Mouse (Mus musculus) limb, embryonic 12.5 days (tissue): ENCODE measurements around the gene Ccdc97. TPM values are rescaled to one million over a fixed set of nuclear protein-coding genes. Genes with fewer than 3 reads are reported as not detected.

Experiments used
- polyA plus RNA-seq: library from polyadenylated mRNA; unstranded; fragments of >200 nt; fragmentation: Nextera tagmentation; extraction: Ambion mirVana; gene quantifications from 2 replicates; pipeline ENCODE4 v1.2.1, GENCODE M21; 2016

Gene Ccdc97
- polyA plus RNA-seq, 1 experiment from 2014 or later = 20.6 TPM

Other genes starting within 250 kb of the Ccdc97 start
- gene Ceacam1, start 241.5 kb downstream of the Ccdc97 start, polyA plus RNA-seq = 0.79 TPM in 2 replicates
- gene Ceacam2, start 179.2 kb downstream of the Ccdc97 start, polyA plus RNA-seq = 0.09 and 0.34 TPM in 2 replicates
- not detected in 2 replicates for gene Erich4, start 103.2 kb downstream of the Ccdc97 start, polyA plus RNA-seq
- gene Dmac2, start 99.7 kb downstream of the Ccdc97 start, polyA plus RNA-seq = 34.8 and 37.8 TPM in 2 replicates
- gene B3gnt8, start 92.4 kb downstream of the Ccdc97 start, polyA plus RNA-seq = 2.7 and 2.8 TPM in 2 replicates
- 57.5 and 61.3 TPM in 2 replicates for gene Bckdha, start 60.1 kb downstream of the Ccdc97 start, polyA plus RNA-seq
- 74.1 and 74.2 TPM in 2 replicates for gene Exosc5, start 59.9 kb downstream of the Ccdc97 start, polyA plus RNA-seq
- 2.7 and 3.1 TPM in 2 replicates for gene Tmem91, start 43.9 kb downstream of the Ccdc97 start, polyA plus RNA-seq
- gene B9d2, start 38.3 kb downstream of the Ccdc97 start, polyA plus RNA-seq = 30.4 and 30.5 TPM in 2 replicates
- 1.6 and 2.2 TPM in 2 replicates for gene Tgfb1, start 32.1 kb downstream of the Ccdc97 start, polyA plus RNA-seq
- 67.6 and 75.0 TPM in 2 replicates for gene Hnrnpul1, start 35.7 kb upstream of the Ccdc97 start, polyA plus RNA-seq
- gene Axl, start 69.6 kb upstream of the Ccdc97 start, polyA plus RNA-seq = 56.3 and 57.2 TPM in 2 replicates
- gene Cyp2s1, start 97.8 kb upstream of the Ccdc97 start, polyA plus RNA-seq = 1.2 and 2.1 TPM in 2 replicates
- not detected in 2 replicates for gene Cyp2b10, start 178.5 kb upstream of the Ccdc97 start, polyA plus RNA-seq